Mouse (Mus musculus): Measurements from ENCODE around the gene Zfp13. TPM values are rescaled to one million over a fixed set of nuclear protein-coding genes. Genes with fewer than 3 reads are reported as not detected.

Gene Zfp13
- 6.8 TPM for polyA plus RNA-seq (2021)

DNA sequence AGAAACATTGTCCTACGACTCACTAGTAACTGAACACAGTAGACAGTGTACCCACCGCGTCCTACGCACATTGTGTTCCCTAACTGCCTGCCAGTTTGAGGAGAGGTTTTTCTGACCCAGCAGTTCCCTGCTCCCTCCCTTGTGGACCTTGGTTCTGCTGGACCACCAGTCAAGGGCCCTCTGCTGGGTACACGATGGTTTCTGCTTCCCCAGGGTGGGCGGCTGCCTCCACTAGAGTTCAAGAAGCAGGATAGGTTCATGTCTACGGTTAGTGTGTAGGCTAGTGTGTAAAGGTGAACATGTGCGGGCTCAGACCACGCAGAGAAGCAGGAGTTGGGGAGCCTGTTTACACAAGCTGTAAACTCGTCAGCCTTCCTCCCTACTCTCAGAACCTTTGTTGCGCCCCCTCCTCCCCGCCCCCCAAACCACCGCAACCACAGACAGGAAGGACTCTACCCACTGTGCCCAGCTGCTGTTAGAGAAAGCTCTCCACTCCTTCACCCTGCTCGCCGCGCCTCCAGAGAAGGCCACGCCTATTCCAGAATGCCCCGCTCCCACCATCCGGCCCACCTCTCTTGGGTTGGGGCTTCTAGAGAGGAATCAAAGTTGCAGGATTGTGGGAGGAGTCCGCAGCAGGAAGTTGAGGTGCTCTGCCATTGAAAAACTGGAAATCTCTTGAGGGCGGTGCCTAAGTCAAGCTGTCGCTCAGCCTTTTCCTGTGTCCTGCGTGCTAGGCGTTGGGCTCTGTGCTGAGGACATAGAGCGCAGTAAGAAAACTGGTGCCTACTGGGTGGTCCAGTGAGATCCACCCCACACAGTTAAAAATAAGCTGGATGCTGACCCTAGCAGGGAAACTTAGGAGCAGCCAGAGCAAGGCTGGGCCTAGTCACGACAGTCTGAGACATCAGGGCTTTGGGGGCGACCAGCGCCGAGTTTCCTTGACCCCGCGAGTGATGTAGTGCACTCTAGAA lies at the start of gene Zfp13:
TSS of gene Zfp13 (minus strand) at position 906 of the 971 bp plus-strand sequence.
- CTCF ChIA-PET, result interaction anchor here (1.1 kb wide), 1 partner anchor 12 kb away, joined by 3 read pairs; no protein-coding TSS in a partner anchor
- POLR2A ChIA-PET, result interaction anchor here (0.7 to 2.2 kb wide), 4 partner anchors 32 to 52 kb away, joined by 3 to 5 read pairs (median 4); no protein-coding TSS in a partner anchor
- in situ Hi-C loops (cut with MboI; ENCODE audit: low pct_unique_long_range_greater_than_20kb), result no loop called here
- DNase-seq (ENCODE audit: low read depth, low spot score) (no peak), ATAC-seq (peak; percentile 97)
- no peak for TF ChIP-seq CTCF (IDR thresholded peaks at IDR 0.05)
- no peaks in the 10 kb centered on the region for H3K27me3 ChIP-seq

DNA sequence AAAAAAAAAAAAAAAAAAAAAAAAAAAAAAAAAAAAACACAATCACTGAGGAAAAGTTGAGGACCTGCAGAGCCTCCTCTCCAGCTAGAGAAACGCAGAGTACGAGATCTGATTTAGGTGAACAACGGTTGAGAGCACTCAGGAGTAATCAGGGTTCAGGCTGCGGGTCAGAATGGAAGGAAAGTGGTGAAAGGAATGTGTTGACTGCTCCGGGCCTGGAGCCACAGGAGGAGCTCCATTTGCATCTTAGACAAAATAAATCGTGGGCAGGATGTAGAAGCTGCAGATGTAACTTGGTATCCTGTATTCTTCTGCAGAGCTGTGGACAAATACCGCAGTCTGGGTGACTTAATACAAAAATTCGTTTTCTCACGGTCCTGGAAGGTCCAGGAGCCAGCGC lies 46.6 kb upstream of the Zfp13 start:
- in situ Hi-C loops (cut with MboI; ENCODE audit: low pct_unique_long_range_greater_than_20kb), result no loop called here
- DNase-seq (ENCODE audit: low read depth, low spot score), result no peak
- no peak for ATAC-seq
- no peak for TF ChIP-seq CTCF (IDR thresholded peaks at IDR 0.05)
- ChIA-PET POLR2A (interaction anchor here (0.6 kb wide), 1 partner anchor 463 kb away, joined by 3 read pairs; no protein-coding TSS in a partner anchor), CTCF (no interaction called here)
- H3K27me3 ChIP-seq, result no peaks in the 10 kb centered on the region

DNA sequence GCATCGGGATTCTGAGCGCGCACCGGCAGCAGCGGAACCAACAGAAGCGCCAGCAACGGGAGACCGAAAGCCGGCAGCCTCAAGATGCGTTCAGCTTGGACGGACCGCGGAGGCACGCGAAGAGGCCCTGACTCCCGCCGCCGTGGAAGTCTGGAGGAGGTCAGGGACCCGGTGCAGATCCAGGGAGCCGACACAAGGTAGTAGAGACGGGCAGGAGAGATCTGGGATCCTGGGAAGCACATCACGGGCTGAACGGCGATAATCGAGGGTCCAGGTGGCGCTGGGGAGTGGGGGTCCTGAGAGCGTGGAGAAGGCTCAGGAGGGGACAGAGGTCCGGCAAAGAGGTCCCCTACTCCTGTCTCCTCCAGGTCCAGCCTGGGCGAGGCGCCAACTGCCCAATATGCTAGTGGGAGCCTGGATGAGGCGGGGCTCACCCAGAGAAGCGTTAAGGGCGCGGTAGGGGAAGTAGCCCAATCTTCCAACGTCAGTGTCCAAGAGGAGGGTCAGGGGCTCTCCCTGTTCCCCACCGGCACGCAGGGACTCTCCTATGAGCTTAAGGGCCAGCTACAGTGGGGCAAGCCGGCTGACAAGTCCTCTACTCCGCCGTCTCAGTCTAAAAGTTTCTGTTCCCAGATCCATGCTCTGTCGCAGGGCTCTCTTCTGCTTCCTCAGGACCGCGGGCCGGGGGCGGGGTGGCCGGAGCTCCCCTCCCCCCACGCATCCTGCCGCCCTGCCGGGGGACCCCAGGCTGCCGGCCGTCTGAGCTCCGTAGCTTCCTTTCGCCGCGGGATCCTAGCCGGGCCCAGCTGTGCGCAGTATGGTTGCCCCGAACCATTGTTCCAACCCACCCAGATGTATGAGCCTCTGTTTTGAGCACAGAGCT lies 45.6 kb upstream of the Zfp13 start, which contains the start of gene Mmp25:
TSS of gene Mmp25 (minus strand) at position 665 of the 883 bp plus-strand sequence.
- ATAC-seq, result no peak
- in situ Hi-C loops (cut with MboI; ENCODE audit: low pct_unique_long_range_greater_than_20kb), result no loop called here
- no peak for TF ChIP-seq CTCF (IDR thresholded peaks at IDR 0.05)
- no peak for DNase-seq (ENCODE audit: low read depth, low spot score)
- no peaks in the 10 kb centered on the region for H3K27me3 ChIP-seq
- POLR2A ChIA-PET, result interaction anchor here (0.6 kb wide), 1 partner anchor 464 kb away, joined by 3 read pairs; no protein-coding TSS in a partner anchor
- CTCF ChIA-PET, result no interaction called here

DNA sequence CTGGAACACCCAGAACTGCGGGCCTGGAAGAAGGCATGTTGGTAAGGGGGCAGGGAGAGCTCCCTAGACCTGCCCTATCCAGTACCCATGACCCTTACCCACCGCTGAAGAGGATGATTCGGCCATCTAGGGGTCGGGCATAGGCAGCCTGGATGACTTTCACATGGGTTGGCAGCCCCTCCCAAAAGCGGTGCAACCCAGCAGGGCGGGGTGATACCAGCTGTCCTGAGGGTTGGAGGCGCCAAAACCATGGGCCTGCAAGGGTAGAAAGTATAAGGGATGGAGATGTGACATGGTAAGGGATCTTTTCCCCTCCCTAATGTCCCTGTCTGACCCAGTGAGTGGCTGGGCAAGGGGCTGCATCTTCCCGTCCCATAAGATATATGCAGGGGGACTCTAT lies 32.0 kb upstream of the Zfp13 start:
- no peak for DNase-seq (ENCODE audit: low read depth, low spot score)
- in situ Hi-C loops (cut with MboI; ENCODE audit: low pct_unique_long_range_greater_than_20kb), result no loop called here
- ChIA-PET CTCF (interaction anchor here (2.0 kb wide), 1 partner anchor 21 kb away, joined by 6 read pairs; no protein-coding TSS in a partner anchor), POLR2A (no interaction called here)
- no peak for TF ChIP-seq CTCF (IDR thresholded peaks at IDR 0.05)
- peaks cover 7% of the 10 kb centered on the region for H3K27me3 ChIP-seq
- no peak for ATAC-seq

DNA sequence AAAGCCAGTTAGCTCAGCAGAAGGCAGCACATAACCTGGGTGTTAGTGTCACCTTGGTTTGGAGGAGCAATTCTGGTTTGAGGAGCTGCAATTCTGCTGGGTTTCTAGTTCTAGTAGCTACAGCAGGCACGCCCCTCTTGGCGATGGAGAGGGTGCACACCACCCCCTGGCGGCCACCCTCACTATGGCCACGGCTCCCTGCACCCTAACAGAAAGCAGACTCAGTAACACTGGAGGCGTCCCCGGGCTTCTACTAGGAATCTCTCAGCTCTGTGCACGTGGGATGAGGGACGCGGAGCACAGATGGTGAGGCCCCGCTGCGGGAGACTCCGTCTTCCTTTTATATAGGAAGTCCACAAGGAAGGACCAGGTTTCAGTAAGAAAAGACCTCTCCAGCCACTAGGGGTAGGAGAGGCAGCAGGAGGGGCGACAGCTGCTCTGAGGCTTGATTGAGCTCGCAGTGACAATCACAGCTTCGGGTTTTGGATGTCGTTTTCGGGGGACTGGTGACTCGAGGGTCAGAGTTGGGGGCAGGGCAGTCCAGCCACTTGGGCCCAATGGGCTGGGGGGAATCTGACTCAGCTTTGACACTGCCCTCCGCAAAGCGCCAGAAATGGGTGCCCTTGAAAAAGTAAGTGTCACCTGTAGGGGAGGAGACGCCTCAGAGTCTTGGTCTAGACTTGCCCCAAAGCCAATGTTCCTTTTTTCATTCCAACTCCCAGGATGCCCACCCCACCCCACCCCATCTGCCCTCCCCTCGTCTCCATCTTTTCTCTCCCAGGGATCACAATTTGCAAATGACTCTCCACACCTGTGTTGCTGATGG lies 31.1 kb upstream of the Zfp13 start:
- peak; percentile 97 for TF ChIP-seq CTCF (IDR thresholded peaks at IDR 0.05)
- peaks cover 7% of the 10 kb centered on the region for H3K27me3 ChIP-seq
- ATAC-seq, result peak; percentile 94
- ChIA-PET CTCF (interaction anchor here (0.8 to 2.0 kb wide), 11 partner anchors 9 to 78 kb away, joined by 3 to 9 read pairs (median 4); partner anchors contain the start of gene Bicdl2), POLR2A (no interaction called here)
- DNase-seq (ENCODE audit: low read depth, low spot score), result no peak
- in situ Hi-C loops (cut with MboI; ENCODE audit: low pct_unique_long_range_greater_than_20kb), result no loop called here

DNA sequence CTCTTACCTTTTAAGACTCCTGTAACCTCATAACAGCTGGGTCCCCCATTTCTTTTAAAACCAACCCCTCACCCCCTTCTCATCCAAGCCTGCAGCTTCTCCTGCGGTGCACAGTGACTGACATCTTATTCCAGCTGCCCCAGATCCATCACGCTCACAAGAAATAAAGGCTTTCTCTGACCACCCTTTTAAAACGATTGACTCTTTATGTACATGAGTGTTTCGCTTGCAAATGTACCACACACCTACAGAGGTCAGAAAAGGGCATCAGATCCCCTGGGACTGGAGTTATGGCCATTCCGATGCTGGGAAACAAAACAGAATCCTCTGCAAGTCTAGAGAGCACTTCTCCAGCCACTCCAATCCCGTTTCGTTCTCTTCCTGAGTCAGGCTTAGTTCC lies 28.5 kb upstream of the Zfp13 start:
- no peak for TF ChIP-seq CTCF (IDR thresholded peaks at IDR 0.05)
- ATAC-seq, result no peak
- CTCF ChIA-PET, result interaction anchor here (1.3 to 3.7 kb wide), 2 partner anchors 12 to 18 kb away, joined by 3 to 15 read pairs; no protein-coding TSS in a partner anchor

DNA sequence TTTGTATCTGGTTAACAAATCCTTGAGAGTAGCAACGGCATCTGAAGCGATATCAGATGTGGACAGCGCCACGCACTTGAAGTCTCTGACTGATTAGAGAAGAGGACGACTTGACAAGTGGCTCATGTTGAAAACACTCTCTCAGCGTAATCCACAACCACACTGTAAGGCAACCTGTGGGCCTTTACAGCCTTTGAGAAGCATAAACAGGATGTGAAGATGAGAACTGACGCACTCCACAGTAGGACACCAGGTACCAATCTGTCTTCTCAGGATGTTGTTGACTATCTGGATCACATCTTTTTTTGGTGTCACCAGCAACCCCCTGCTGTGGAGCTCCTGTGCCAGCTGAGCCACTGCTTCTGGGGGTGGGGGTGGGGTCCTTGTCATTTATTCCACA lies 21.1 kb upstream of the Zfp13 start:
- DNase-seq (ENCODE audit: low read depth, low spot score) (no peak), ATAC-seq (no peak)
- peaks cover 9% of the 10 kb centered on the region for H3K27me3 ChIP-seq
- CTCF ChIA-PET, result no interaction called here
- in situ Hi-C loops (cut with MboI; ENCODE audit: low pct_unique_long_range_greater_than_20kb), result no loop called here
- TF ChIP-seq CTCF (IDR thresholded peaks at IDR 0.05), result no peak
- POLR2A ChIA-PET, result no interaction called here

More for the DNA sequence above, 28.5 kb upstream of the Zfp13 start:
- in situ Hi-C loops (cut with MboI; ENCODE audit: low pct_unique_long_range_greater_than_20kb), result no loop called here
- POLR2A ChIA-PET, result no interaction called here
- H3K27me3 ChIP-seq, result peaks cover 4% of the 10 kb centered on the region
- DNase-seq (ENCODE audit: low read depth, low spot score), result no peak

DNA sequence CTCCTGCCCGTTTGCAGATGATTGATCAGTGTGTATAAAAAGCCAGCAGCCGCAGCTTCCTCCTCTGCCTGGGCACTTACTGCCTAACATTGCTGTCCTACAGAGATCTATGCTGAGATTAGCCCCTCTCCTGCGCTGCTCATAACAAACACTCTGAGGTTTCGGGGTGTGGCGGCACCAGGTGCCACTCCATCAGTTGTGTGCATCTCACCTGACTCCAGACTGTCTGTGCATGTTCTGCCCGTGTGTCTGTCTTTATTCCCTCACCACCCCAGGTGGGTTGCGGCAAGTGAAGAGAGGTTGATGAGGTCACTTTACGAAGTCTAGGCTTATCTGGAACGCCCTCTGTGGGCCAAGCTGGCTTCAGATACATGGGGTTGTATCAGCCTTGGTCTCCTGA lies 17.8 kb upstream of the Zfp13 start:
- no peak for ATAC-seq
- ChIA-PET CTCF (interaction anchor here (1.1 kb wide), 1 partner anchor 83 kb away, joined by 3 read pairs; no protein-coding TSS in a partner anchor), POLR2A (no interaction called here)
- TF ChIP-seq CTCF (IDR thresholded peaks at IDR 0.05), result no peak
- H3K27me3 ChIP-seq, result peaks cover 20% of the 10 kb centered on the region
- no peak for DNase-seq (ENCODE audit: low read depth, low spot score)
- in situ Hi-C loops (cut with MboI; ENCODE audit: low pct_unique_long_range_greater_than_20kb), result no loop called here

DNA sequence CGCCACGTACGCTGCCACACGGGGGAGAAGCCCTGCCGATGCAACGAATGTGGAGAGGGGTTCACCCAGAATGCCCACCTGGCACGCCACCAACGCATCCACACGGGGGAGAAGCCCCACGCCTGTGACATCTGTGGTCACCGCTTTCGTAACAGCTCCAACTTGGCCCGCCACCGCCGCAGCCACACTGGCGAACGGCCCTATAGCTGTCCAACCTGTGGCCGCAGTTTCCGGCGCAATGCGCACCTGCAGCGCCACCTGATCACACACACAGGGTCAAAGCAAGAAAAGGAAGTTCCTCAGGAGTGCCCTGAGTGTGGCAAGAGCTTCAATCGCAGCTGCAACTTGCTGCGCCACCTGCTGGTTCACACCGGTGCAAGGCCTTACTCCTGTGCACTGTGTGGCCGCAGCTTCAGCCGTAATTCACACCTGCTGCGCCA lies 11.1 kb upstream of the Zfp13 start:
- H3K27me3 ChIP-seq, result peaks cover 30% of the 10 kb centered on the region
- ChIA-PET POLR2A (no interaction called here), CTCF (interaction anchor here (0.6 to 2.6 kb wide), 17 partner anchors 9 to 392 kb away, joined by 3 to 16 read pairs (median 5); partner anchors contain the start of genes Zfp13, Zfp213 and Zscan10)
- in situ Hi-C loops (cut with MboI; ENCODE audit: low pct_unique_long_range_greater_than_20kb), result no loop called here
- TF ChIP-seq CTCF (IDR thresholded peaks at IDR 0.05), result peak; percentile 94
- DNase-seq (ENCODE audit: low read depth, low spot score), result no peak
- ATAC-seq, result peak; percentile 71
